Comparison of ENCODE assay signal across 25 mouse cellular contexts in the genomic region with DNA sequence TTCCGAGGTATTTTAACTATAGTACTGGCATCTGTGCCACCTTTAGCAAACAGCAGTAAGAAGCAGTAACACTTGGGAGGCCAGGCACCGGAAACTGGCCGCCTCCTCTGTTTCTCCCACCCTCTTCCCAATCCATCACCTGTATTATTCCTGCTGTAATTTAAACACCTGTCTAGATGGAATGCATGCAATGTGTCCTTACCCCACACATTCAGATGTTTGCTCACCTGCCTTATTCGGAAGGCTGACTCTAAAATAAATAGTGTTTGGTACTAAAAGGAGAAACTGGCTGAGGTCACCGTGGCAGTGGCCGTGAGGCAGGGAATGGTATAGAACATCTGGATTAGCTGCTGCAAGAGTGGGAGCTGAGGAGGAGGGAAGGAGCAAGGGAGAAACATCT.
"Had no signal": no experiment of that assay in that cellular context is flagged by ENCODE, and none has a peak within 500 bp of the region (broad histone marks: within the 10 kb centered on the region; RNA-seq: fewer than 3 reads in every experiment).

No protein-coding gene starts in this region.

- H3K36me3 ChIP-seq: intestine, embryonic 15.5 days had no signal

- ATAC-seq: forebrain, embryonic 16.5 days; hindbrain, embryonic 16.5 days; inflammation-experienced regulatory T-cells, adult 6 months; intestine, embryonic 15.5 days; intestine, postnatal 0 days had no signal

- H3K9me3 ChIP-seq: heart, embryonic 13.5 days; heart, embryonic 15.5 days; hindbrain, embryonic 10.5 days; hindbrain, embryonic 12.5 days; intestine, embryonic 15.5 days had no signal

- H3K4me1 ChIP-seq: hindbrain, embryonic 10.5 days; hindbrain, embryonic 12.5 days had no signal

- H3K27me3 ChIP-seq: heart, embryonic 13.5 days; heart, embryonic 15.5 days; hindbrain, embryonic 12.5 days; intestine, embryonic 15.5 days had no signal

- DNase-seq: gastrocnemius, adult 2 months; gastrocnemius, postnatal 10 days; gastrocnemius, postnatal 25 days; heart, adult 2 months; heart, postnatal 14 days; heart, postnatal 36 days; kidney, adult 18-20 months; kidney, adult 8-10 months; kidney, postnatal 10 days; kidney, postnatal 25 days; kidney, postnatal 4 days; liver had no signal

- H3K4me2 ChIP-seq: heart, embryonic 11.5 days; heart, embryonic 13.5 days; heart, embryonic 15.5 days; hindbrain, embryonic 12.5 days; hindbrain, embryonic 14.5 days; intestine, embryonic 15.5 days had no signal

- H3K27ac ChIP-seq: gastrocnemius, adult 2 months; heart, adult 2 months; heart, embryonic 13.5 days; heart, embryonic 15.5 days; hindbrain, embryonic 10.5 days; hindbrain, embryonic 12.5 days; hindbrain, embryonic 14.5 days; intestine, embryonic 15.5 days; layer of hippocampus, adult 2 months; left cerebral cortex, adult 2 months had no signal

- H3K9ac ChIP-seq: heart, embryonic 13.5 days; heart, embryonic 15.5 days; hindbrain, embryonic 12.5 days; hindbrain, embryonic 14.5 days; intestine, embryonic 15.5 days had no signal

- H3K4me3 ChIP-seq: gastrocnemius, adult 2 months; heart, adult 2 months; heart, embryonic 13.5 days; heart, embryonic 15.5 days; hindbrain, embryonic 10.5 days; hindbrain, embryonic 12.5 days; intestine, embryonic 15.5 days; layer of hippocampus, adult 2 months; left cerebral cortex, adult 2 months had no signal
